Mouse (Mus musculus) neural tube, embryonic 13.5 days (tissue): ENCODE results near the gene Fnip2. TPM values are rescaled to one million over a fixed set of nuclear protein-coding genes. Genes with fewer than 3 reads are reported as not detected.
"Not testable (repeated sequence)": the region's sequence is repeated elsewhere in the genome, so short reads cannot be mapped to it uniquely, and the experiment has no call there.

Experiments
- ATAC-seq: fragments of 200-750 bp; cut with Nextera tagmentation; 2 replicates; pipeline ENCODE4 v1.8.0; 2017; ENCODE audit warnings: low read depth, mild to moderate bottlenecking, moderate TSS enrichment, moderate library complexity
- H3K27ac ChIP-seq: fragments of 300-500 bp; sonication (generic); replicated peaks from 2 replicates; pipeline ENCODE4 v1.5.1; 2015; ENCODE audit warnings: moderate library complexity, mild to moderate bottlenecking, inconsistent platforms
- H3K27me3 ChIP-seq: fragments of 300-500 bp; sonication (generic); 2 replicates; pipeline ENCODE4 v1.6.1; 2015; ENCODE audit warnings: mild to moderate bottlenecking, inconsistent platforms
- H3K36me3 ChIP-seq: fragments of 300-500 bp; sonication (generic); 2 replicates; pipeline ENCODE4 v1.6.1; 2015; ENCODE audit warnings: mild to moderate bottlenecking, inconsistent platforms
- H3K4me1 ChIP-seq: fragments of 300-500 bp; sonication (generic); replicated peaks from 2 replicates; pipeline ENCODE4 v1.6.1; 2015; ENCODE audit warnings: inconsistent platforms
- H3K4me2 ChIP-seq: fragments of 300-500 bp; sonication (generic); 2 replicates; pipeline ENCODE4 v1.6.1; 2015; ENCODE audit warnings: inconsistent platforms, mild to moderate bottlenecking, moderate library complexity
- H3K4me3 ChIP-seq: fragments of 300-500 bp; sonication (generic); 2 replicates; pipeline ENCODE4 v1.5.1; 2015; ENCODE audit warnings: mild to moderate bottlenecking, inconsistent platforms
- H3K9ac ChIP-seq: fragments of 300-500 bp; sonication (generic); 2 replicates; pipeline ENCODE4 v1.6.1; 2015; ENCODE audit warnings: moderate library complexity, mild to moderate bottlenecking, inconsistent platforms
- H3K9me3 ChIP-seq: fragments of 300-500 bp; sonication (generic); 2 replicates; pipeline ENCODE4 v1.6.1; 2016; ENCODE audit warnings: inconsistent platforms
- WGBS: fragments of 180-500 bp; shearing (Covaris S2); methylation state at CpG from one replicate; pipeline ENCODE4 v1.1.7; 2015; 5-methylcytosine and 5-hydroxymethylcytosine counted together
- polyA plus RNA-seq: library from polyadenylated mRNA; unstranded; fragments of >200 nt; fragmentation: Nextera tagmentation; extraction: Ambion mirVana; gene quantifications from 2 replicates; pipeline ENCODE4 v1.2.1, GENCODE M21; 2015

Fnip2 gene
- polyA plus RNA-seq, 1 experiment from 2014 or later = 5.9 TPM

DNA sequence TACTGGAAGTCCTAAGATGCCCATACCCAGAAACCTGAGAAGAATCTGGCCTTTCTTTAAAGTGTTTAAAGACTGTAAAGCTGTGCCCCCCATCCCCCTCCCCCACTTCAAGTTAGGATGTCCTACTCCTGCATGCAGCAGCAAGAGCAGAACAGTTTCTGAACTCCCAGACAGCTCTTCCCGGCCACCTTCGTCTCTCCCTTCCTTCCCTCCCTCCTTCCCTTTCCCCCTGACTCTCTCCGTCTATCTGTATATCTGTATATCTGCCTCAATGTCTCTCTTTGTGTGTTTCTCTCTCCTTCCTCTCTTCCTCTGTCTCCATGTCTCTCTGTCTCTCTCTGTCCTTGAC, 8.8 kb upstream of the Fnip2 start:
- Histone ChIP-seq H3K27me3 (no peaks in the 10 kb centered on the region), H3K4me3 (no peak overlapping the region), H3K27ac (peak overlapping the region; percentile 64), H3K9me3 (no peaks in the 10 kb centered on the region), H3K36me3 (no peaks in the 10 kb centered on the region), H3K4me1 (peaks cover 13% of the 10 kb centered on the region; the same call in 1 of the 2 replicates), H3K9ac (no peak overlapping the region), H3K4me2 (0 out of 2 replicates have a peak overlapping the region, but pooled peaks have one; percentile 11)
- 0 out of 2 replicates have a peak, but pooled peaks have one; percentile 20 for ATAC-seq
- WGBS = 29% methylated on average over 3 of the region's 3 CpGs

DNA sequence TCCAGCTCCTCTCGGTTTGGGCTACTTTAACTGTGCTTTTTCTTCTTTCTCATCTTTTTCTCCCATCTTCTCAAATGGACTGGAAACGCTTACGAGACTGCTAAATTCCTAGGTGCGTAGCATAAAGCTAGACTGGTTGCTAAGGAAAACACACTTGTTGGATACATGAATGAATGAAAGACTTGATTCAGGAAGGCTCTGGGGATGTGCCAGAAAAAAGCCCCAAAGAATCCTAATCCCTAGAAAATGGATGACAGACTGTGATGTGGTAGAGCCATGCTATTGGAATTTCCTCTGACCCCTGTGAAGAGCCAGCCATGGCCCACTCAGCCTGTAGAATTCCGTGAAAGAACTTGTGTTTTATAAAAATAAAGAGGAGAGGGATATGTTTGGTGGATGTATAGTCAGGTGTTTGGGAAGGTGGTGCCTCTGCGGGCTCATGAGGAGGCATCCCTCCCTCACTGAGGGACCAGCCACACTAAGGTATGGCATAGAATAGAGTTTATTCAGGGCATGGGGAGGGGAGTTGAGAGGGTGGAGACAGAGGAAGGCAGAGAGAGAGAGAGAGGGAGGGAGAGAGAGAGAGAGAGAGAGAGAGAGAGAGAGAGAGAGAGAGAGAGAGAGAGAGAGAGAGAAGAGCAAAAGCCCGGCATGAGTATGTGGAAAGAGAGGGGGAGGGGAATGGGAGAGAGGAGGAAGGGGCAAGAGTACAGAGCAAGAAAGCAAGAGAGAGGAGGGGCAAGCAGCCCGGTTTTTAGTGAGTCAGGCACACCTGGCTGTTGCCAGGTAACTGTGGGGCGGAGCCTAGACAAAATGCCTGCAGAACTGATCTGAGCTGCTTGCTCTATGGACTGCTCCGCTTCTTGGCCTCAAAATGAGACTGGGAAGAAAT, 8.2 kb upstream of the Fnip2 start:
- peak; percentile 69 for ATAC-seq
- 26% methylated on average over 10 of the region's 10 CpGs for WGBS
- Histone ChIP-seq H3K9ac (no peak overlapping the region), H3K27me3 (no peaks in the 10 kb centered on the region), H3K4me3 (no peak overlapping the region), H3K36me3 (no peaks in the 10 kb centered on the region), H3K4me1 (peaks cover 13% of the 10 kb centered on the region; the same call in 1 of the 2 replicates), H3K9me3 (no peaks in the 10 kb centered on the region), H3K27ac (peak overlapping the region; percentile 64), H3K4me2 (0 out of 2 replicates have a peak overlapping the region, but pooled peaks have one; percentile 11)

DNA sequence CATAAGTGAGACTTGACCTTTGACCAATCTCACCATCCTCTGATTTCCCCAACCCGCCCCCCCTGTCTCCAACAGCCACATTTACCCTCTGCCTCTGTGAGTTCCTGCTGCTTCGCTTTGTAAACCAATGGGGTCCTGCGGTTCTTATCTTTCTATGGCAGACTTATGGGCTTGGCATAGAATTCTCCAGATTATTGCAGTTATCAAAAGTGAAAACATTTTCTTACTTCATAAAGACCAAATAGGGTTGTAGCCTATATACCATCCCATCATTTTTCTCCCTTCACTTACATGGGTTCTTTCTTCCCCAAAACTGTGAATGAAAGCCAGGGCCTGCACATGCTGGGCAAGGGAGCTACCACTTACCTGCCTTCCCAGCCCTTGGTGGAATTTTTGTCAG, 6.7 kb upstream of the Fnip2 start:
- WGBS = 77% methylated on average over 3 of the region's 3 CpGs

DNA sequence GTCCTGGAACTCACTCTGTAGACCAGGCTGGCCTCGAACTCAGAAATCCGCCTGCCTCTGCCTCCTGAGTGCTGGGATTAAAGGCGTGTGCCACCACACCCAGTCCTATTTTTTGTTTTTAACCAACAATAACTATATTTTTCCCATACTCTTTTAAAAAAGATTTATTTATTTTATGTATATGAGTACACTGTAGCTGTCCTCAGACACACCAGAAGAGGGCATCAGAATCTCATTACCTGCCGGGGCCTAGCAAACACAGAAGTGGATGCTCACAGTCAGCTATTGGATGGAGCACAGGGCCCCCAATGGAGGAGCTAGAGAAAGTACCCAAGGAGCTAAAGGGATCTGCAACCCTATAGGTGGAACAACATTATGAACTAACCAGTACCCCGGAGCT, 5.8 kb upstream of the Fnip2 start:
- not testable (repeated sequence) for H3K36me3 ChIP-seq, ATAC-seq, H3K4me2 ChIP-seq, H3K9me3 ChIP-seq, H3K4me3 ChIP-seq, H3K9ac ChIP-seq, H3K27me3 ChIP-seq, H3K27ac ChIP-seq
- peaks cover 13% of the 10 kb centered on the region for H3K4me1 ChIP-seq
- 96% methylated on average over 5 of the region's 5 CpGs for WGBS

More for the DNA sequence above, 6.7 kb upstream of the Fnip2 start:
- H3K4me3 ChIP-seq = no peak overlapping the region
- no peaks in the 10 kb centered on the region for H3K9me3 ChIP-seq
- no peak overlapping the region for H3K9ac ChIP-seq
- no peak for ATAC-seq
- no peaks in the 10 kb centered on the region for H3K36me3 ChIP-seq
- no peaks in the 10 kb centered on the region for H3K27me3 ChIP-seq
- no peak overlapping the region for H3K4me2 ChIP-seq
- H3K27ac ChIP-seq = no peak overlapping the region
- H3K4me1 ChIP-seq = peaks cover 13% of the 10 kb centered on the region; the same call in 1 of the 2 replicates

DNA sequence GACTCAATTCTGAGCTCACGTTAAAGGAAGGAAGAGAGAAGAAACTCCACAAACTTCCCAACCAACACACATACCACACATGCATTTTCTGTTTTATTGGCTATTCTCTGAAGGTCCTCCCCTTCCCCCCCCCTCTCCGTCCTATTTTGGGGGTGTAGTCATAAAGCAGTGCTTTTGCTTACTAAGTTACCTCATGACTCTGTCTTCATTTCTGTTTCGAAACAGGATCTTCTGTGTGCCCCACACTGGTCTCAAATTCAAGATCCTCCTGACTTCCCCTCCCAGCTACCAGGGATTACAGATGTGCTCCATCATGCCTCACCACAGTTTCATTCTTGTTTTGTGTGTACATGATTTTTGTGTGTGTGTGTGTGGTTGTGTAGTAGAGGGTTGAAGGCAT, 4.8 kb upstream of the Fnip2 start:
- WGBS = 70% methylated on average over 3 of the region's 3 CpGs

DNA sequence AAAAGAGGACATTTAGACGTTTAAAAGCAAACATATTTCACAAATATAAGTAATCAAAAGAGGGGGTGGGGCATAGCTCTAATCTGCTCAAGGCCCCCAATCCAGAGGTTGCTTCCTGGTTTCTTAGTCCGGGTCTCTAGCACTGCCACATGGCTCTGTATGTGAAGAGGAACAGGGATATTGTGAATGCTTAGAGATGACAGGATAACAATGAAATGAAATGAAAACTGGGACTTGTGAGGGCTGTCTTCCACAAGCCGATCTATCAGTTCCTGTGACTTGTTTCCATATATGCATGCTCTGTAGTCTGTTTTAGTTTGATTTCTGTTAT, 1.7 kb upstream of the Fnip2 start:
- ATAC-seq = no peak
- Histone ChIP-seq H3K27ac (no peak overlapping the region), H3K4me2 (no peak overlapping the region), H3K9ac (no peak overlapping the region), H3K36me3 (no peaks in the 10 kb centered on the region), H3K4me3 (no peak overlapping the region), H3K27me3 (no peaks in the 10 kb centered on the region), H3K9me3 (no peaks in the 10 kb centered on the region), H3K4me1 (peaks cover 21% of the 10 kb centered on the region)
- WGBS = 89% methylated on average over 3 of the region's 3 CpGs

More for the DNA sequence above, 4.8 kb upstream of the Fnip2 start:
- Histone ChIP-seq H3K4me3 (no peak overlapping the region), H3K4me1 (peaks cover 13% of the 10 kb centered on the region), H3K9ac (no peak overlapping the region), H3K27ac (no peak overlapping the region), H3K9me3 (no peaks in the 10 kb centered on the region), H3K27me3 (no peaks in the 10 kb centered on the region), H3K36me3 (no peaks in the 10 kb centered on the region), H3K4me2 (no peak overlapping the region)
- ATAC-seq = no peak

DNA sequence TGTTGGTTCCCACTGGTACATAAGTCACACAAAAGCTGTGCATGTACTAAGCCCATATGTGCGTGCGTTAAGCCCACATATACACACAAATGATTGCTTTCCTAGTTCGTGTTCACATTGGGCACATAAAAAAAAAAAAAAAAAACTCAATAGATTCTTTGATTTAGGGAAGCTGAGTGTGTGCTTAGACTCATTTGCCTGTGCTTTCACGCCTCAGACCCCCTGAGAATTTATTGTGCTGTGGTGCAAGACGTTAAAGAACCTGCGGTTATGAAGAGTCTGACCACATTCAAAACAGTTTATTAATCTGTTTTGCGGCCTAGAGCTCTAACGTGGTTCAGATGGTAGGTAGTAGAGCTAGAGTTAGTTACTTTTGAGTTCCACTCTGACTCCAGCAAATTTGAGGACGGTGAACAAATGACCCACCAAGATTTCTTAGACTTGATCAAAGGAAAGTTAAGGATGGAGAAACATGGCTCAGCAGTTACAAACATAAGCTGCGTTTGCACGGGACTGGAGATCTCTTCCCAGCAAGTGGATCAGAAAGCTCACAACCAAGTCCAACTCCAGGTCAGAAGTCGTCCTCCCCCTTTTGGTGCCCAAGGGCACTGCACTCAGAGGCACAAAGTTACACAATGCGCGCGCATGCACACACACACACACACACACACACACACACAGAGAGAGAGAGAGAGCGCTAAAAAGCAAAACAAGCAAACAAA, 1.2 kb upstream of the Fnip2 start:
- no peaks in the 10 kb centered on the region for H3K9me3 ChIP-seq
- H3K4me1 ChIP-seq = peaks cover 21% of the 10 kb centered on the region
- no peaks in the 10 kb centered on the region for H3K36me3 ChIP-seq
- WGBS = 77% methylated on average over 16 of the region's 16 CpGs
- no peak for ATAC-seq
- H3K4me3 ChIP-seq = peak overlapping the region; percentile 89; the same call in 1 of the 2 replicates
- H3K9ac ChIP-seq = no peak overlapping the region
- H3K27ac ChIP-seq = peak overlapping the region; percentile 87; the same call in 1 of the 2 replicates
- peak overlapping the region; percentile 90 for H3K4me2 ChIP-seq
- H3K27me3 ChIP-seq = no peaks in the 10 kb centered on the region

DNA sequence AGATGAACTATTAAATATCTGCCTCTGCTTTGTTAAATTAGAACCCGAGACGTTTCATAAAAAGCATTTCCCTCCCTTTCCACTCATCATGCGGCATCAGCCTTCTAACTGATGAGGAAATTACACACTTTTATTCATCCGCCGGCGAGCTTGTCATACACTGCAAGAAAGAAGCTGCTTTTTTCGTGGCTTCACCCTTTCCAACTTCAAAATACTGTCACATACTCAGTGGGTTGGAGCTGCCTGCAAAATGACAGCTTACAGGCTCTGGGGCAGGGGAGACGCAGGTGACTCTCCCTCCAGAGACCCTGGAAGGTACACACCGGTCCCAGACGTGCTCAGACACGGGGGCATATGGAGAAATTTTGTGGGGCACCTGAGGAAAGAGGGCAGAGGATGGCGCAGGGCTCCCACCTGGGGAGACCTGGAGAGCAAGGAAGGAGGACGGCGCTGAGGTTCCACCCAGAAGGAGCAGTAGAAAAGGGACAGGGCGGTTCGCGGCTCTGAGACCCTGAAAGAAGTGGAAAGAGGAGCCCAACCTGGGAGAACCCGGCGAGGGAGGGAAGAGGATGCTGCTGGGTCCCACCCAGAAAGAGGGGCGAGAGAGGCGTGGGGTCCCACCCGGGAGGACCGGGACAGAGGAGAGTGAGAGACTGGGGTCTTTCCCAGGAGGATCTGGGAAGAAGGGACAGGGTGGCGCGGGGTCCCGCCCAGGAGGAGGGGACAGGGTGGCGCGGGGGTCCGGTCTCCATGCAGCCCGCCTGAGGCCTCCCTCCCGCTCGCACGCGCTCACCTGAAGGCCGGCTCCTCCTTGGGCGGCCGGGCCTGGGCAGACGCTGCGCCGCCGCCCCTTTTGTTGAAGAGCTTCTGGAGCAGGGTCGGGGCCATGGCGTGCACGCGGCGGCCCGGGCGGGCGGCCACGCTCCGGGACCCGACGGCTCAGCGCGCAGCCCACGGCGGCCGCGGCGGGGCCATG, 592 bp downstream of the Fnip2 start:
- peak; percentile 8; the same call in 1 of the 2 replicates for ATAC-seq
- H3K4me1 ChIP-seq = peaks cover 25% of the 10 kb centered on the region
- H3K27ac ChIP-seq = peak overlapping the region; percentile 87
- no peaks in the 10 kb centered on the region for H3K27me3 ChIP-seq
- peak overlapping the region; percentile 90 for H3K4me2 ChIP-seq
- no peaks in the 10 kb centered on the region for H3K9me3 ChIP-seq
- H3K36me3 ChIP-seq = no peaks in the 10 kb centered on the region
- peak overlapping the region; percentile 93 for H3K9ac ChIP-seq
- 4% methylated on average over 37 of the region's 60 CpGs for WGBS
- peak overlapping the region; percentile 89 for H3K4me3 ChIP-seq

DNA sequence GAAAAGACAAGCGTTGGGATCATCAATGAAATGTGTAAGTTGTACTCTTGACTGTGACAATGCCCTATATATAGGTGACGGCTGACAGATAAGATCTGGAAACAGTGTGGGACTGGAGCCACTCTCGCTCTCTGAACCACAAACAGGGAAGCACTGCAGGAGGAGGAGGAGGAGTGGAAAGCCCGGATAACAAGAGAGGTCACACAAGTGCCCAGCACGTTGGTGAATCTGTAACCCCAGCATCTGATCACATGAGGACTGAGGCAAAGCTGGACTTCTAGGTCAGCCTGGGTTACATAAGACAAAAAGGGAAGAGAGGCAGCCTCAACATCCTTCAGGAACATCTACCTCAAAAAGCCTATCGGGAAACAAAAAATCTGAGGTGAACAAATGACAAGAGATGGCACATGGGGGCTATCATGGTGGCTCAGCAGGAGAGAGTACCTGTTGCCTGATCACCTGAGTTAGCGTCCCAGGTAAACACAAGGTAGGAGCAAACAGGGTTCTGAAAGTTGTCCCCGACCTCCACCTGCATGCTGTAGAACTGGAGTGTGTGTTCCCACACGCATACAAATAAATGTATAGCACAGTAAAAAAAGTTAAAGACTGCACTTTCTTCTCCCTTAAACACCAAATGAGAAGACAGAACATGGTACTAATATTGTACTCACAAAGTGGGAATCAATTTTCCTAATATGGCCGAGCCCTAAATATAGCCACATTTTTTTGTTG, 2.6 kb downstream of the Fnip2 start:
- 88% methylated on average over 10 of the region's 10 CpGs for WGBS

DNA sequence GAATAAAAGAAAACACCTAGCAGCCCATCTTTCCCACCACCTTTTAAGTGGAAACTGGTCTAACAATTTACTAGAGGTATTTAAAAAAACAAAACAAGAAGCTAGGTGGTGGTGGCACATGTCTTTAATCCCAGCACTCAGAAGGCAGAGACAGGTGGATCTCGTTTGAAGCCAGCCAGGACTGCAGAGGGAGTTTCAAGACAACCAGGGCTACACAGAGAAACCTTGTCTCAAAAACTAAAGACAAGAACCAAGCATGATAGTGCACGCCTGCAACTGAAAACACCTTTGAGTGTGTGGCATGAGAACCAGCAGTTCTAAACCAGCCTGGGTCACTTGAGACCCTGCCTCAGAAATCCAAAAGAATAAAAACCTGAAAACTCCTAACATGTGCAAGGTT, 4.1 kb downstream of the Fnip2 start:
- H3K36me3 ChIP-seq = no peaks in the 10 kb centered on the region
- H3K9me3 ChIP-seq = no peaks in the 10 kb centered on the region
- ATAC-seq = no peak
- no peaks in the 10 kb centered on the region for H3K27me3 ChIP-seq
- 83% methylated on average over 2 of the region's 2 CpGs for WGBS
- H3K4me2 ChIP-seq = no peak overlapping the region
- H3K27ac ChIP-seq = no peak overlapping the region
- no peak overlapping the region for H3K9ac ChIP-seq
- H3K4me1 ChIP-seq = peaks cover 39% of the 10 kb centered on the region
- no peak overlapping the region for H3K4me3 ChIP-seq

More for the DNA sequence above, 2.6 kb downstream of the Fnip2 start:
- ATAC-seq = no peak
- Histone ChIP-seq H3K9ac (no peak overlapping the region), H3K27ac (no peak overlapping the region), H3K4me1 (peaks cover 28% of the 10 kb centered on the region), H3K4me3 (no peak overlapping the region), H3K4me2 (no peak overlapping the region), H3K36me3 (no peaks in the 10 kb centered on the region), H3K27me3 (no peaks in the 10 kb centered on the region), H3K9me3 (no peaks in the 10 kb centered on the region)
